Mouse (Mus musculus) hindbrain, embryonic 10.5 days (tissue): Measurements from ENCODE around the gene Tubd1. TPM values are rescaled to one million over a fixed set of nuclear protein-coding genes. Genes with fewer than 3 reads are reported as not detected.

ENCODE experiments used
- DNase-seq: peaks from one replicate; pipeline ENCODE4 v3.0.0-alpha.2; 2017; ENCODE audit warnings: low spot score
- H3K27ac ChIP-seq: fragments of 300-500 bp; sonication (generic); 2 replicates; pipeline ENCODE4 v1.5.1; 2016; ENCODE audit warnings: mild to moderate bottlenecking, moderate library complexity
- H3K27me3 ChIP-seq: fragments of 300-500 bp; sonication (generic); 2 replicates; pipeline ENCODE4 v1.6.1; 2016; ENCODE audit warnings: mild to moderate bottlenecking; ENCODE audit not compliant: poor library complexity, insufficient read depth, severe bottlenecking
- H3K36me3 ChIP-seq: fragments of 300-500 bp; sonication (generic); 2 replicates; pipeline ENCODE4 v1.6.1; 2016; ENCODE audit warnings: mild to moderate bottlenecking, moderate library complexity
- H3K4me1 ChIP-seq: fragments of 300-500 bp; sonication (generic); replicated peaks from 2 replicates; pipeline ENCODE4 v1.6.1; 2016; ENCODE audit warnings: mild to moderate bottlenecking
- H3K4me3 ChIP-seq: fragments of 300-500 bp; sonication (generic); 2 replicates; pipeline ENCODE4 v1.5.1; 2016; ENCODE audit warnings: mild to moderate bottlenecking, moderate library complexity
- H3K9me3 ChIP-seq: fragments of 300-500 bp; sonication (generic); 2 replicates; pipeline ENCODE4 v1.6.1; 2016; ENCODE audit warnings: mild to moderate bottlenecking, moderate library complexity
- WGBS: fragments of 180-500 bp; shearing (Covaris S2); methylation state at CpG from one replicate; pipeline ENCODE4 v1.1.7; 2016; 5-methylcytosine and 5-hydroxymethylcytosine counted together
- polyA plus RNA-seq: library from polyadenylated mRNA; unstranded; fragments of >200 nt; fragmentation: Nextera tagmentation; extraction: Ambion mirVana; gene quantifications from 2 replicates; pipeline ENCODE4 v1.2.1, GENCODE M21; 2016

The Tubd1 gene
- polyA plus RNA-seq, 1 experiment from 2014 or later, result 12.7 TPM

- H3K9me3 ChIP-seq, result no peaks in the 10 kb centered on the region
- H3K36me3 ChIP-seq, result no peaks in the 10 kb centered on the region
- peak overlapping the region; percentile 69 for H3K27ac ChIP-seq
- DNase-seq, result peak; percentile 46
- H3K4me1 ChIP-seq, result peaks cover 15% of the 10 kb centered on the region
- H3K4me3 ChIP-seq, result no peak overlapping the region
- H3K27me3 ChIP-seq, result no peaks in the 10 kb centered on the region
- WGBS, result 42% methylated on average over 15 of the region's 15 CpGs
Measured at GRCm38 (mm10) chr11:86571047-86571855, 26.5 kb downstream of the Tubd1 start.

GRCm38 (mm10) chr11:86571871-86572270 lies 27.1 kb downstream of the Tubd1 start:
- Histone ChIP-seq H3K9me3 (no peaks in the 10 kb centered on the region), H3K27ac (peak overlapping the region; percentile 69; the same call in 1 of the 2 replicates), H3K4me1 (peaks cover 19% of the 10 kb centered on the region), H3K27me3 (no peaks in the 10 kb centered on the region), H3K4me3 (no peak overlapping the region), H3K36me3 (no peaks in the 10 kb centered on the region)
- DNase-seq, result no peak
- WGBS, result 71% methylated on average over 4 of the region's 4 CpGs

GRCm38 (mm10) chr11:86572623-86573022 lies 27.8 kb downstream of the Tubd1 start:
- Histone ChIP-seq H3K4me3 (no peak overlapping the region), H3K4me1 (peaks cover 27% of the 10 kb centered on the region), H3K36me3 (no peaks in the 10 kb centered on the region), H3K27me3 (no peaks in the 10 kb centered on the region), H3K9me3 (no peaks in the 10 kb centered on the region), H3K27ac (no peak overlapping the region)
- WGBS, result 75% methylated on average over 2 of the region's 2 CpGs
- DNase-seq, result no peak

GRCm38 (mm10) chr11:86573646-86574231 lies 28.9 kb downstream of the Tubd1 start:
- DNase-seq, result no peak
- Histone ChIP-seq H3K27me3 (no peaks in the 10 kb centered on the region), H3K27ac (no peak overlapping the region), H3K36me3 (no peaks in the 10 kb centered on the region), H3K4me3 (no peak overlapping the region), H3K9me3 (no peaks in the 10 kb centered on the region), H3K4me1 (peaks cover 32% of the 10 kb centered on the region)
- 93% methylated on average over 6 of the region's 6 CpGs for WGBS

- Histone ChIP-seq H3K4me1 (peaks cover 38% of the 10 kb centered on the region), H3K9me3 (no peaks in the 10 kb centered on the region), H3K27ac (no peak overlapping the region), H3K27me3 (no peaks in the 10 kb centered on the region), H3K36me3 (no peaks in the 10 kb centered on the region), H3K4me3 (no peak overlapping the region)
- DNase-seq, result no peak
- whole genome bisulfite sequencing, result 58% methylated on average over 2 of the region's 2 CpGs
Measured at GRCm38 (mm10) chr11:86574408-86574807, 29.6 kb downstream of the Tubd1 start.

GRCm38 (mm10) chr11:86575632-86576378 lies 31.0 kb downstream of the Tubd1 start:
- DNase-seq, result no peak
- peaks cover 45% of the 10 kb centered on the region for H3K4me1 ChIP-seq
- no peak overlapping the region for H3K4me3 ChIP-seq
- no peaks in the 10 kb centered on the region for H3K36me3 ChIP-seq
- no peak overlapping the region for H3K27ac ChIP-seq
- WGBS, result 88% methylated on average over 7 of the region's 7 CpGs
- no peaks in the 10 kb centered on the region for H3K27me3 ChIP-seq
- H3K9me3 ChIP-seq, result no peaks in the 10 kb centered on the region

GRCm38 (mm10) chr11:86577231-86577630 lies 32.4 kb downstream of the Tubd1 start:
- no peak for DNase-seq
- peak overlapping the region; percentile 46 for H3K27ac ChIP-seq
- peaks cover 36% of the 10 kb centered on the region for H3K4me1 ChIP-seq
- 66% methylated on average over 4 of the region's 4 CpGs for WGBS
- no peaks in the 10 kb centered on the region for H3K36me3 ChIP-seq
- no peaks in the 10 kb centered on the region for H3K27me3 ChIP-seq
- H3K9me3 ChIP-seq, result no peaks in the 10 kb centered on the region
- H3K4me3 ChIP-seq, result no peak overlapping the region

GRCm38 (mm10) chr11:86578106-86578808 lies 33.5 kb downstream of the Tubd1 start:
- DNase-seq, result no peak
- Histone ChIP-seq H3K9me3 (no peaks in the 10 kb centered on the region), H3K27me3 (no peaks in the 10 kb centered on the region), H3K4me1 (peaks cover 36% of the 10 kb centered on the region), H3K4me3 (no peak overlapping the region), H3K27ac (peak overlapping the region; percentile 46), H3K36me3 (no peaks in the 10 kb centered on the region)
- WGBS, result 84% methylated on average over 6 of the region's 6 CpGs

GRCm38 (mm10) chr11:86578809-86579730 lies 34.3 kb downstream of the Tubd1 start:
- H3K27me3 ChIP-seq, result no peaks in the 10 kb centered on the region
- peak overlapping the region; percentile 57 for H3K27ac ChIP-seq
- 0 out of 2 replicates have a peak, but pooled peaks cover 2% of the 10 kb centered on the region for H3K36me3 ChIP-seq
- H3K9me3 ChIP-seq, result no peaks in the 10 kb centered on the region
- DNase-seq, result no peak
- 77% methylated on average over 25 of the region's 25 CpGs for WGBS
- no peak overlapping the region for H3K4me3 ChIP-seq
- peaks cover 36% of the 10 kb centered on the region for H3K4me1 ChIP-seq

GRCm38 (mm10) chr11:86579731-86580318 lies 35.0 kb downstream of the Tubd1 start:
- WGBS, result 84% methylated on average over 10 of the region's 10 CpGs

GRCm38 (mm10) chr11:86580319-86581113 lies 35.7 kb downstream of the Tubd1 start:
- H3K4me1 ChIP-seq, result peaks cover 35% of the 10 kb centered on the region
- 90% methylated on average over 9 of the region's 9 CpGs for WGBS
- H3K36me3 ChIP-seq, result peaks cover 7% of the 10 kb centered on the region
- no peak overlapping the region for H3K4me3 ChIP-seq
- DNase-seq, result no peak
- no peak overlapping the region; the same call in 1 of the 2 replicates for H3K27ac ChIP-seq
- H3K9me3 ChIP-seq, result no peaks in the 10 kb centered on the region
- H3K27me3 ChIP-seq, result no peaks in the 10 kb centered on the region

More at GRCm38 (mm10) chr11:86579731-86580318, 35.0 kb downstream of the Tubd1 start:
- Histone ChIP-seq H3K4me1 (peaks cover 36% of the 10 kb centered on the region), H3K27me3 (no peaks in the 10 kb centered on the region), H3K27ac (no peak overlapping the region; the same call in 1 of the 2 replicates), H3K36me3 (0 out of 2 replicates have a peak, but pooled peaks cover 2% of the 10 kb centered on the region), H3K4me3 (no peak overlapping the region), H3K9me3 (no peaks in the 10 kb centered on the region)
- no peak for DNase-seq
